Mouse (Mus musculus) c-Kit-positive CD71-positive TER-119-positive erythroid progenitor cells, embryonic 14.5 days (primary cell): Measurements from ENCODE around the gene Camta1.

Experiments used
- DNase-seq: peaks from one replicate; pipeline ENCODE4 v3.0.0-alpha.2; 2013; ENCODE audit warnings: low spot score

The Camta1 gene

GRCm38 (mm10) chr4:151316428-151316827 lies 545.2 kb downstream of the Camta1 start:
- no peak for DNase-seq

- DNase-seq, result no peak
Measured at GRCm38 (mm10) chr4:151315726-151316125, 546.0 kb downstream of the Camta1 start.

GRCm38 (mm10) chr4:151310773-151311172 lies 550.9 kb downstream of the Camta1 start:
- no peak for DNase-seq

- DNase-seq, result no peak
Measured at GRCm38 (mm10) chr4:151310056-151310685, 551.5 kb downstream of the Camta1 start.

GRCm38 (mm10) chr4:151306890-151307289 lies 554.8 kb downstream of the Camta1 start:
- DNase-seq, result no peak

- no peak for DNase-seq
Measured at GRCm38 (mm10) chr4:151306311-151306765, 555.3 kb downstream of the Camta1 start.

- no peak for DNase-seq
Measured at GRCm38 (mm10) chr4:151305761-151306160, 555.9 kb downstream of the Camta1 start.

- no peak for DNase-seq
Measured at GRCm38 (mm10) chr4:151303931-151304330, 557.7 kb downstream of the Camta1 start.

GRCm38 (mm10) chr4:151303436-151303835 lies 558.2 kb downstream of the Camta1 start:
- no peak for DNase-seq

GRCm38 (mm10) chr4:151302195-151303126 lies 559.2 kb downstream of the Camta1 start:
- DNase-seq, result no peak

GRCm38 (mm10) chr4:151301337-151301736 lies 560.3 kb downstream of the Camta1 start:
- DNase-seq, result no peak

- DNase-seq, result no peak
Measured at GRCm38 (mm10) chr4:151300706-151301105, 561.0 kb downstream of the Camta1 start.

- DNase-seq, result no peak
Measured at GRCm38 (mm10) chr4:151295515-151296203, 566.0 kb downstream of the Camta1 start.

- DNase-seq, result no peak
Measured at GRCm38 (mm10) chr4:151288893-151289585, 572.6 kb downstream of the Camta1 start.

- no peak for DNase-seq
Measured at GRCm38 (mm10) chr4:151285905-151286445, 575.7 kb downstream of the Camta1 start.

- no peak for DNase-seq
Measured at GRCm38 (mm10) chr4:151285432-151285831, 576.2 kb downstream of the Camta1 start.

- peak; percentile 18 for DNase-seq
Measured at GRCm38 (mm10) chr4:151283092-151283741, 578.5 kb downstream of the Camta1 start.

GRCm38 (mm10) chr4:151282103-151282502 lies 579.6 kb downstream of the Camta1 start:
- DNase-seq, result no peak

- DNase-seq, result no peak
Measured at GRCm38 (mm10) chr4:151275292-151275691, 586.4 kb downstream of the Camta1 start.

GRCm38 (mm10) chr4:151263786-151264414 lies 597.8 kb downstream of the Camta1 start:
- DNase-seq, result no peak

- no peak for DNase-seq
Measured at GRCm38 (mm10) chr4:151263052-151263451, 598.6 kb downstream of the Camta1 start.
